Mouse (Mus musculus) ES-Bruce4 (cell line): Measurements from ENCODE around the gene Crebrf.

Source experiments
- CTCF ChIP-seq: IDR thresholded peaks from one replicate; pipeline ENCODE4 v1.8.1; 2011; ENCODE audit warnings: low read depth, low read length
- EP300 ChIP-seq: IDR thresholded peaks from 2 replicates; pipeline ENCODE4 v1.6.1; 2011; ENCODE audit warnings: low read depth, low read length; ENCODE audit not compliant: insufficient read depth

DNA sequence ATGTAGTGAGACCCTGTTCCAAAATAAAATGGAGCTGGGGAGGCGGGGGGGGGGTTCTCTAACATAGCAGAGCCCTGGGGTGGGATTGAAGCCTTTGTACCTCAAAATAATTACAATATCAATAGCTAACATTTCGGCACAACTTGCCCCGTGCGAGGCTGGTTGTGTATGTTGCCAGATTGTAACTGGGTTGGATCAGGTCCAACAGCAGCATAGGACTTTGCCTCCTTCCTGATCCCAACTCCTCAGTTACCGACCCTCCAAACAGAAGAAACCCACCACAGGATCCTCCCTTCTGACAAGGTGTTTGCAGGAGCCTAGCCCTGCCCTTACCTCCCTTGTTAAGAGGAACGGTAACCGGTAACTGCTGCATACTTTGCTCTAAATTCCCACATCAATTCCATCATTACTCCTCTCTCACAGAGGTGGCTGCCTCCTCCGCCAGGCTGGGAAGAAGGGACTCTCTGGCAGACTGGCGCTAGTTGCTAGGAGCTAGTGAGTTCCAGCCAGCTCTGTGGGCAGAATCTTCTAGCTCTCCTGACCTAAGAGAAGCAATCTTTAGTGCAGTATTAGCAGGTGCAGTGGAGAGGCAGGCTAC, 6.4 kb upstream of the Crebrf start:
- TF ChIP-seq EP300 (no peak), CTCF (no peak)
